Mouse (Mus musculus): ENCODE measurements around the gene Foxf2.

DNA sequence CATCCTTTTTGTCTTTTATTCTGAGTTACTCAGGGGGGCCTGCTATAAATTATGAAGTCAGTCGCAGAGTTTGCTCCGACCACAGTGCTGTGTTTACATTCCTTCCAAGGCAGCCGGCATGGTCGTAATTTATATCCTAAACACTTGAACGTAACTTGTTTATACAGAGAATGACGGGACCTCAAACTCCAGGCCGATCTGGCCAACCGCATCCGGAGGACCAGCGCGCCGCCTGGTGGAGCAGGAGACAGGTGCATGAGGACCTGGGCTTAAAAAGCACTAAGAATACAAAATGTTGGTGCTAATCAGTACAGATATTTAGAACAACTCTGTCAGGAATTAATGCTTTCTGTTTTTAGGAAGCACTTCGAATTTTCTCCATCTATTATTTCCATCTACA, 6.8 kb downstream of the Foxf2 start:
- TF ChIP-seq POLR2A (IDR thresholded peaks at IDR 0.05; ENCODE audit: borderline replicate concordance, low read depth, low read length) (no peak), CTCF (IDR thresholded peaks at IDR 0.05; ENCODE audit: low read depth, low read length) (peak; percentile 87)
